Mouse (Mus musculus) heart, adult 2 months (tissue): ENCODE measurements around the gene Map7. TPM values are rescaled to one million over a fixed set of nuclear protein-coding genes. Genes with fewer than 3 reads are reported as not detected.

Source experiments
- DNase-seq, 2 experiments: peaks; one replicate each; pipeline ENCODE4 v3.0.0; 2021
- H3K27ac ChIP-seq: fragments of 200-600 bp; 2 replicates; pipeline ENCODE4 v1.8.1; 2022
- H3K27me3 ChIP-seq: fragments of 200-500 bp; 2 replicates; pipeline ENCODE4 v1.6.1; 2012; ENCODE audit warnings: mild to moderate bottlenecking, low read length, inconsistent platforms, mixed read lengths; ENCODE audit not compliant: control insufficient read depth, insufficient read depth
- H3K36me3 ChIP-seq: fragments of 200-500 bp; 2 replicates; pipeline ENCODE4 v1.6.1; 2012; ENCODE audit warnings: low read length, inconsistent platforms; ENCODE audit not compliant: control insufficient read depth, insufficient read depth
- H3K4me1 ChIP-seq: fragments of 200-500 bp; 2 replicates; pipeline ENCODE4 v1.6.1; 2011; ENCODE audit warnings: low read length; ENCODE audit not compliant: control insufficient read depth, insufficient read depth
- H3K4me3 ChIP-seq: fragments of 200-600 bp; 2 replicates; pipeline ENCODE4 v1.8.1; 2022
- H3K79me2 ChIP-seq: fragments of 200-500 bp; replicated peaks from 2 replicates; pipeline ENCODE4 v1.6.1; 2012; ENCODE audit warnings: mild to moderate bottlenecking, inconsistent platforms, low read length, moderate library complexity, mixed read lengths; ENCODE audit not compliant: control insufficient read depth, insufficient read depth
- H3K9ac ChIP-seq: fragments of 200-500 bp; 2 replicates; pipeline ENCODE4 v1.6.1; 2012; ENCODE audit warnings: low read depth, mild to moderate bottlenecking, control low read depth, inconsistent platforms, low read length, mixed read lengths
- CTCF ChIP-seq: fragments of 200-600 bp; IDR thresholded peaks from 2 replicates; pipeline ENCODE4 v1.8.1; 2022; ENCODE audit warnings: antibody characterized with exemption, mild to moderate bottlenecking, moderate library complexity
- EP300 ChIP-seq: fragments of 200-500 bp; IDR thresholded peaks from 2 replicates; pipeline ENCODE4 v1.6.1; 2011; ENCODE audit warnings: low read depth, low read length, control low read depth; ENCODE audit not compliant: insufficient read depth
- POLR2A ChIP-seq: fragments of 200-500 bp; IDR thresholded peaks from 2 replicates; pipeline ENCODE4 v1.6.1; 2011; ENCODE audit warnings: mild to moderate bottlenecking, low read depth, low read length, control low read depth; ENCODE audit not compliant: insufficient read depth
- WGBS: fragments of 180-500 bp; shearing (Covaris S2); methylation state at CpG from one replicate; pipeline ENCODE4 v1.1.7; 2018; 5-methylcytosine and 5-hydroxymethylcytosine counted together
- intact Hi-C: fragments of 180-260 bp; cut with DNase I; formaldehyde crosslinking; loops from one replicate; pipeline ENCODE4 v1.15.1; 2025
- polyA plus RNA-seq: library from polyadenylated mRNA; depleted of rRNA; stranded (reverse); fragments of >200 nt; gene quantifications from 2 replicates; pipeline ENCODE4 v1.2.3, GENCODE M21; 2012
- total RNA-seq, 2 experiments: library from RNA; stranded (reverse); gene quantifications; 2 replicates each; pipeline ENCODE4 v1.2.3; 2021

Map7 gene
- total and polyA plus RNA-seq, 3 experiments: 6.6 to 19.3 (median 17.9) TPM

DNA sequence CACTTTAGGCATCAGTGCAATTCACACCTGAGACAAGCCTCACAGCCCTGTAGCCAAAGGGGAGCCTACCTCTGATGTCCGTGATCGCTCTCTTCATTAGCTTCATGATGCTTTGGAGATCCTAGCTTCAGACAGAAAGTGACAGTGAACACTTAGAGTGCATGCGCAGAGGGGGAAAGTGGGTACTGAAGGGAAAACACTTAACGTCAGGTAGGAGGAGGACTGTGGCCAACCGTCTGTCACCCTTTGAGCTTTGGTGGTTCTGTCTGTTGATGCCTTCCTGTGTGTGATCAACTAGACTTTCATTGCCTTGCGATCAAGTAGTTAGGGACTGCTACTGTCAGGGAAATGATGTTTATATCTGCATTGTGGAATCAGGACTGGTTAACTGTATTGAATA, 114.6 kb downstream of the Map7 start:
- H3K9ac ChIP-seq: no peak overlapping the region
- no peak for DNase-seq
- no peaks in the 10 kb centered on the region for H3K79me2 ChIP-seq
- WGBS: 92% methylated on average over 6 of the region's 6 CpGs
- H3K27me3 ChIP-seq: no peaks in the 10 kb centered on the region
- no peak overlapping the region for H3K4me3 ChIP-seq
- no peaks in the 10 kb centered on the region for H3K4me1 ChIP-seq
- intact Hi-C loops: no loop called here
- no peaks in the 10 kb centered on the region for H3K36me3 ChIP-seq
- no peak for TF ChIP-seq POLR2A
- TF ChIP-seq CTCF: no peak
- TF ChIP-seq EP300: no peak
- no peak overlapping the region for H3K27ac ChIP-seq

GRCm38 (mm10) chr10:20264479-20264878, 116.2 kb downstream of the Map7 start:
- DNase-seq: no peak
- no peaks in the 10 kb centered on the region for H3K4me1 ChIP-seq
- intact Hi-C loops: no loop called here
- H3K4me3 ChIP-seq: no peak overlapping the region
- TF ChIP-seq CTCF (no peak), EP300 (no peak), POLR2A (no peak)
- H3K36me3 ChIP-seq: no peaks in the 10 kb centered on the region
- no peak overlapping the region for H3K27ac ChIP-seq
- H3K27me3 ChIP-seq: no peaks in the 10 kb centered on the region
- H3K9ac ChIP-seq: no peak overlapping the region
- WGBS: 94% methylated on average over 7 of the region's 7 CpGs
- no peaks in the 10 kb centered on the region for H3K79me2 ChIP-seq

GRCm38 (mm10) chr10:20267032-20267431, 118.8 kb downstream of the Map7 start:
- no peak for DNase-seq
- H3K27me3 ChIP-seq: no peaks in the 10 kb centered on the region
- 59% methylated on average over 10 of the region's 10 CpGs for WGBS
- no peaks in the 10 kb centered on the region for H3K4me1 ChIP-seq
- H3K4me3 ChIP-seq: no peak overlapping the region
- no peak overlapping the region for H3K9ac ChIP-seq
- TF ChIP-seq CTCF (no peak), POLR2A (no peak), EP300 (no peak)
- intact Hi-C loops: no loop called here
- H3K79me2 ChIP-seq: no peaks in the 10 kb centered on the region
- H3K27ac ChIP-seq: no peak overlapping the region
- no peaks in the 10 kb centered on the region for H3K36me3 ChIP-seq

DNA sequence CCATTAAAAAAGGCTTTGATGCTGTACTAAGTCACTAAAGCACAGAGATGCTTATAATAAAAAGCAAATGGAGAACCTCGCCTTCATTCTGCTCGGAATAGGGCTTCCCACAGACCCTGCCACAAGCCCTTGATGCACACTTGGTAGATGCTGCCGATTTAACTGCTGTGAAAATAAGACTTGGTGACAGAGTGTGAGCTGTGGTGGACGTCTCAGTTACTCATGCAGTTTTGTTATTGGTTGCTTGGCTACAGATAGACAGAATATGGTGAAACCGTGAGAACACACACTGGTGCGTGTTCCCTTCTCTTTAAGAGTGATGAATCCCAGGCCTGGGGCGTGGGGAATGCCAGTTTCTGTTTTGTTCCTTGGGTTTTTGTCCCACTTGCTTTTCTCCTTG, 120.7 kb downstream of the Map7 start:
- 76% methylated on average over 7 of the region's 7 CpGs for WGBS
- intact Hi-C loops: no loop called here
- H3K36me3 ChIP-seq: no peaks in the 10 kb centered on the region
- no peaks in the 10 kb centered on the region for H3K79me2 ChIP-seq
- TF ChIP-seq CTCF: no peak
- TF ChIP-seq POLR2A: no peak
- no peak for TF ChIP-seq EP300
- no peak for DNase-seq
- H3K27ac ChIP-seq: no peak overlapping the region
- no peaks in the 10 kb centered on the region for H3K4me1 ChIP-seq
- no peaks in the 10 kb centered on the region for H3K27me3 ChIP-seq
- H3K9ac ChIP-seq: no peak overlapping the region
- no peak overlapping the region for H3K4me3 ChIP-seq

GRCm38 (mm10) chr10:20272380-20272779, 124.1 kb downstream of the Map7 start:
- Histone ChIP-seq H3K4me1 (no peaks in the 10 kb centered on the region), H3K27ac (no peak overlapping the region), H3K36me3 (no peaks in the 10 kb centered on the region), H3K27me3 (no peaks in the 10 kb centered on the region), H3K4me3 (no peak overlapping the region), H3K79me2 (no peaks in the 10 kb centered on the region), H3K9ac (no peak overlapping the region)
- intact Hi-C loops: no loop called here
- DNase-seq: no peak
- 92% methylated on average over 5 of the region's 5 CpGs for WGBS
- TF ChIP-seq EP300: no peak
- no peak for TF ChIP-seq CTCF
- no peak for TF ChIP-seq POLR2A

- no peak for TF ChIP-seq CTCF
- no peak for TF ChIP-seq POLR2A
- TF ChIP-seq EP300: no peak
- intact Hi-C loops: no loop called here
- Histone ChIP-seq H3K27ac (no peak overlapping the region), H3K4me1 (no peaks in the 10 kb centered on the region), H3K36me3 (no peaks in the 10 kb centered on the region), H3K27me3 (no peaks in the 10 kb centered on the region), H3K79me2 (no peaks in the 10 kb centered on the region), H3K4me3 (no peak overlapping the region), H3K9ac (no peak overlapping the region)
- no peak for DNase-seq
- 77% methylated on average over 15 of the region's 15 CpGs for WGBS
Measured at GRCm38 (mm10) chr10:20273278-20273677, 125.0 kb downstream of the Map7 start.
